16 mouse cellular contexts compared by ENCODE assay signal in the genomic region with DNA sequence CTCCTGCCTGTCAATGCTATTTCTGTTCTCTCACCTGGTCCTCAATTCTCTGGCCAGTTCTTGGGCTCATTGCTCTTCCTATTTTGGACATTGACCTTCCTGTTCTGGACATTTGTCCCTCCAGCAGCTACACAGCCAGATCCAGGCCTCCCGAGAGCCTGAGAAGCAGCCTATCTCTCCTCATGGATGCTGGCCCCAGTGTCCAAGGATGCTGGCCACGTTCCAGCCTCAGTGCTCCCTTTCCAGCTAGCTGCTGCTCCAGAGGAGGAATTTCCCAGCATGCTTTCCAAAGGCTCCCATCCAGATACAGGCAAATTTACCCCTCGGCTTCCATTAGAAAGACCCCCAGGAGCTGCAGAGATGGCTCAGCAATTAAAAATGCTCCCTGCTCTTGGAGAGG. TPM values are rescaled to one million over a fixed set of nuclear protein-coding genes. Genes with fewer than 3 reads are reported as not detected.
A peak's percentile ranks its signal among the peaks of the same experiment; 100 is the strongest.
DNase-seq lines count a peak whose midpoint lies in the region; ATAC-seq and TF ChIP-seq lines count a peak whose summit lies in the region.
"Had no signal": no experiment of that assay in that cellular context is flagged by ENCODE, and none has a peak within 500 bp of the region (broad histone marks: within the 10 kb centered on the region; RNA-seq: fewer than 3 reads in every experiment).

No protein-coding gene starts in this region.

- no peaks in the 10 kb centered on the region for H3K36me3 ChIP-seq in limb, embryonic 13.5 days
- H3K36me3 ChIP-seq in limb, embryonic 10.5 days = no peaks in the 10 kb centered on the region
- no peaks in the 10 kb centered on the region for H3K36me3 ChIP-seq in forebrain, postnatal 0 days (ENCODE audit: insufficient read depth)
- H3K36me3 ChIP-seq: forebrain, embryonic 10.5 days; midbrain, embryonic 12.5 days had no signal

- no peaks in the 10 kb centered on the region; the same call in 1 of the 2 replicates for H3K27me3 ChIP-seq in limb, embryonic 13.5 days
- H3K27me3 ChIP-seq in limb, embryonic 10.5 days (ENCODE audit: low read depth, poor library complexity, severe bottlenecking) = no peaks in the 10 kb centered on the region
- no peaks in the 10 kb centered on the region for H3K27me3 ChIP-seq in forebrain, postnatal 0 days (ENCODE audit: insufficient read depth, low read length)
- H3K27me3 ChIP-seq: midbrain, embryonic 12.5 days had no signal

- no peak overlapping the region for H3K4me2 ChIP-seq in limb, embryonic 13.5 days (replicated peaks)
- no peak overlapping the region for H3K4me2 ChIP-seq in forebrain, postnatal 0 days (ENCODE audit: low read depth)
- H3K4me2 ChIP-seq: midbrain, embryonic 12.5 days had no signal

- no peak overlapping the region for H3K4me3 ChIP-seq in limb, embryonic 13.5 days
- H3K4me3 ChIP-seq in limb, embryonic 10.5 days = no peak overlapping the region
- H3K4me3 ChIP-seq in forebrain, postnatal 0 days (ENCODE audit: low read depth, low read length) = no peak overlapping the region
- H3K4me3 ChIP-seq: forebrain, embryonic 10.5 days; midbrain, embryonic 12.5 days had no signal

- peak; percentile 50 to 55 for DNase-seq in adrenal gland, postnatal 36 days
- DNase-seq in adrenal gland, adult 8-10 months = no peak
- DNase-seq in gastrocnemius, postnatal 14 days = peak; percentile 51
- no peak for DNase-seq in gastrocnemius, adult 8-10 months (ENCODE audit: low spot score in 2 of 2)
- DNase-seq in limb, embryonic 10.5 days (ENCODE audit: low spot score) = no peak
- peak; percentile 30 for DNase-seq in brain, embryonic 14.5 days (ENCODE audit: low read depth)
- DNase-seq in forebrain, postnatal 0 days = no peak
- DNase-seq: kidney, adult 2 months; right cerebral cortex, postnatal 14 days; thymus, adult 2 months had no signal

- 84% methylated on average over 3 of the region's 3 CpGs for WGBS in limb, embryonic 13.5 days
- WGBS in limb, embryonic 10.5 days = 89% methylated on average over 3 of the region's 3 CpGs
- WGBS in forebrain, postnatal 0 days = 59% methylated on average over 3 of the region's 3 CpGs

- no peaks in the 10 kb centered on the region for H3K9me3 ChIP-seq in limb, embryonic 13.5 days
- no peaks in the 10 kb centered on the region for H3K9me3 ChIP-seq in limb, embryonic 10.5 days (replicated peaks)
- no peaks in the 10 kb centered on the region for H3K9me3 ChIP-seq in forebrain, postnatal 0 days (ENCODE audit: low read length)
- H3K9me3 ChIP-seq: forebrain, embryonic 10.5 days; midbrain, embryonic 12.5 days had no signal

- ATAC-seq in limb, embryonic 13.5 days (ENCODE audit: low FRiP score, low read depth) = no peak
- ATAC-seq in forebrain, postnatal 0 days = no peak
- ATAC-seq: activated CD4-positive, CD25-positive, alpha-beta regulatory T cell, adult 4 months; hindbrain, postnatal 0 days had no signal

- peak overlapping the region; percentile 35; the same call in 1 of the 2 replicates for H3K9ac ChIP-seq in limb, embryonic 13.5 days
- no peak overlapping the region for H3K9ac ChIP-seq in forebrain, postnatal 0 days
- H3K9ac ChIP-seq: midbrain, embryonic 12.5 days had no signal

- intact Hi-C loops in gastrocnemius, postnatal 14 days (cut with DNase I; ENCODE audit: low total_unique reads) = loop anchor here (5.0 kb wide), 1 partner anchor 163 kb away; no protein-coding TSS in a partner anchor

- H3K4me1 ChIP-seq in limb, embryonic 13.5 days = no peaks in the 10 kb centered on the region
- peaks cover 8% of the 10 kb centered on the region; the same call in 1 of the 2 replicates for H3K4me1 ChIP-seq in limb, embryonic 10.5 days
- H3K4me1 ChIP-seq in forebrain, postnatal 0 days (ENCODE audit: insufficient read depth) = no peaks in the 10 kb centered on the region
- H3K4me1 ChIP-seq: midbrain, embryonic 12.5 days had no signal

- TF ChIP-seq POLR2A in brain, embryonic 14.5 days (IDR thresholded peaks at IDR 0.05; ENCODE audit: borderline replicate concordance, extremely low read depth, insufficient read depth, insufficient read length, poor library complexity, severe bottlenecking) = no peak

- no peak overlapping the region for H3K27ac ChIP-seq in limb, embryonic 13.5 days
- H3K27ac ChIP-seq in limb, embryonic 10.5 days = no peak overlapping the region
- no peak overlapping the region for H3K27ac ChIP-seq in forebrain, postnatal 0 days (ENCODE audit: low read depth, low read length)
- H3K27ac ChIP-seq: forebrain, embryonic 10.5 days; hindbrain, postnatal 0 days; midbrain, embryonic 12.5 days had no signal

- no peak for TF ChIP-seq CTCF in brain, embryonic 14.5 days (IDR thresholded peaks at IDR 0.05; ENCODE audit: borderline replicate concordance, extremely low read depth, insufficient read depth, insufficient read length)
- TF ChIP-seq CTCF in forebrain, postnatal 0 days (IDR thresholded peaks at IDR 0.05; ENCODE audit: low read depth) = no peak

RNA-seq across cellular contexts. Expression of gene Sdhb, which starts 10.4 kb away (rescaled TPM):
- 100 to 1,000 TPM; 418 to 498 TPM for total RNA-seq in adrenal gland, postnatal 36 days (2021)
- 100 to 1,000 TPM; 248 to 401 (median 344) TPM for total RNA-seq in adrenal gland, adult 8-10 months (2022)
- 100 to 1,000 TPM; 480 to 609 TPM for total RNA-seq in gastrocnemius, postnatal 14 days (2021)
- 100 to 1,000 TPM; 520 to 588 (median 538) TPM for total RNA-seq in gastrocnemius, adult 8-10 months (2022)
- polyA plus RNA-seq in limb, embryonic 13.5 days (2015; fragmentation: Nextera tagmentation; extraction: Ambion mirVana) = 387 and 396 TPM in 2 replicates
- 428 and 436 TPM in 2 replicates for polyA plus RNA-seq in limb, embryonic 10.5 days (2016; fragmentation: Nextera tagmentation; extraction: Ambion mirVana)
- 213 and 233 TPM in 2 replicates for polyA plus RNA-seq in brain, embryonic 14.5 days (2012; rRNA removed)
- total RNA-seq in forebrain, postnatal 0 days (2014; rRNA removed) = 254 and 308 TPM in 2 replicates
- polyA plus RNA-seq in forebrain, postnatal 0 days (2015; fragmentation: Nextera tagmentation; extraction: Ambion mirVana) = 564 and 623 TPM in 2 replicates

RNA-seq across cellular contexts. Expression of gene Atp13a2, which starts 36.1 kb away (rescaled TPM):
- 10 to 100 TPM; 33.3 to 34.2 TPM for total RNA-seq in adrenal gland, postnatal 36 days (2021)
- 10 to 100 TPM; 40.4 to 56.6 (median 46.2) TPM for total RNA-seq in adrenal gland, adult 8-10 months (2022)
- 10 to 100 TPM; 16.1 to 17.0 TPM for total RNA-seq in gastrocnemius, postnatal 14 days (2021)
- 10 to 100 TPM; 17.2 to 22.5 (median 18.4) TPM for total RNA-seq in gastrocnemius, adult 8-10 months (2022)
- 37.4 and 41.8 TPM in 2 replicates for polyA plus RNA-seq in limb, embryonic 13.5 days (2015; fragmentation: Nextera tagmentation; extraction: Ambion mirVana)
- polyA plus RNA-seq in limb, embryonic 10.5 days (2016; fragmentation: Nextera tagmentation; extraction: Ambion mirVana) = 33.9 and 44.0 TPM in 2 replicates
- polyA plus RNA-seq in brain, embryonic 14.5 days (2012; rRNA removed) = 260 and 278 TPM in 2 replicates
- 205 and 251 TPM in 2 replicates for total RNA-seq in forebrain, postnatal 0 days (2014; rRNA removed)
- 119 and 141 TPM in 2 replicates for polyA plus RNA-seq in forebrain, postnatal 0 days (2015; fragmentation: Nextera tagmentation; extraction: Ambion mirVana)

RNA-seq across cellular contexts. Expression of gene Padi2, which starts 44.4 kb away (rescaled TPM):
- total RNA-seq in adrenal gland, postnatal 36 days (2021) = 10 to 100 TPM in 1 of 2 experiments, under 1 TPM in 1; 0.76 to 10.4 TPM
- total RNA-seq in adrenal gland, adult 8-10 months (2022) = 1 to 10 TPM; 2.4 to 3.1 (median 2.8) TPM
- total RNA-seq in gastrocnemius, postnatal 14 days (2021) = 100 to 1,000 TPM; 101 to 150 TPM
- total RNA-seq in gastrocnemius, adult 8-10 months (2022) = 100 to 1,000 TPM in 2 of 4 experiments, 10 to 100 TPM in 2; 91.7 to 147 (median 109) TPM
- polyA plus RNA-seq in limb, embryonic 13.5 days (2015; fragmentation: Nextera tagmentation; extraction: Ambion mirVana) = 1.2 and 1.3 TPM in 2 replicates
- 0.05 and 0.33 TPM in 2 replicates for polyA plus RNA-seq in limb, embryonic 10.5 days (2016; fragmentation: Nextera tagmentation; extraction: Ambion mirVana)
- 0.43 and 0.67 TPM in 2 replicates for polyA plus RNA-seq in brain, embryonic 14.5 days (2012; rRNA removed)
- 1.1 and 1.8 TPM in 2 replicates for total RNA-seq in forebrain, postnatal 0 days (2014; rRNA removed)
- 1.2 and 1.3 TPM in 2 replicates for polyA plus RNA-seq in forebrain, postnatal 0 days (2015; fragmentation: Nextera tagmentation; extraction: Ambion mirVana)

RNA-seq across cellular contexts. Expression of gene Mfap2, which starts 59.6 kb away (rescaled TPM):
- 10 to 100 TPM in 1 of 2 experiments, 1 to 10 TPM in 1; 8.4 to 10.5 TPM for total RNA-seq in adrenal gland, postnatal 36 days (2021)
- total RNA-seq in adrenal gland, adult 8-10 months (2022) = 10 to 100 TPM in 2 of 4 experiments, 1 to 10 TPM in 2; 9.1 to 12.3 (median 10.3) TPM
- total RNA-seq in gastrocnemius, postnatal 14 days (2021) = 10 to 100 TPM; 33.9 to 47.3 TPM
- 1 to 10 TPM in 2 of 4 experiments, under 1 TPM in 2; 0.48 to 2.2 (median 1.3) TPM for total RNA-seq in gastrocnemius, adult 8-10 months (2022)
- 757 and 803 TPM in 2 replicates for polyA plus RNA-seq in limb, embryonic 13.5 days (2015; fragmentation: Nextera tagmentation; extraction: Ambion mirVana)
- 444 and 521 TPM in 2 replicates for polyA plus RNA-seq in limb, embryonic 10.5 days (2016; fragmentation: Nextera tagmentation; extraction: Ambion mirVana)
- 186 and 220 TPM in 2 replicates for polyA plus RNA-seq in brain, embryonic 14.5 days (2012; rRNA removed)
- total RNA-seq in forebrain, postnatal 0 days (2014; rRNA removed) = 22.2 and 25.1 TPM in 2 replicates
- polyA plus RNA-seq in forebrain, postnatal 0 days (2015; fragmentation: Nextera tagmentation; extraction: Ambion mirVana) = 124 and 148 TPM in 2 replicates
- polyA plus RNA-seq: activated CD4-positive, CD25-positive, alpha-beta regulatory T cell, adult 4 months; macrophage had no signal

Comparison
In these comparisons a context has a peak if more than half of its experiments do, and no peak if none do; other contexts are left out.
1. DNase-seq: peak in adrenal gland, postnatal 36 days (2 of 2), gastrocnemius, postnatal 14 days (single experiment) and brain, embryonic 14.5 days (single experiment); none in adrenal gland, adult 8-10 months (single experiment), gastrocnemius, adult 8-10 months (0 of 2), limb, embryonic 10.5 days (single experiment) and forebrain, postnatal 0 days (single experiment).
2. RNA of gene Padi2, which starts 44.4 kb away (total RNA-seq): 101 to 150 TPM in gastrocnemius, postnatal 14 days and 91.7 to 147 TPM in gastrocnemius, adult 8-10 months; 0.76 to 10.4 TPM in adrenal gland, postnatal 36 days, 2.4 to 3.1 TPM in adrenal gland, adult 8-10 months and 1.1 to 1.8 TPM in forebrain, postnatal 0 days; every median in the first group is over 4 times any median in the second.